Mouse (Mus musculus) cerebellum, adult 2 months (tissue): Measurements from ENCODE around the gene Ino80d.

ENCODE experiments used
- CTCF ChIP-seq: fragments of 200-500 bp; IDR thresholded peaks from 2 replicates; pipeline ENCODE4 v1.5.1; 2011; ENCODE audit warnings: low read depth, mild to moderate bottlenecking, control low read depth, low read length, moderate library complexity, borderline replicate concordance; ENCODE audit not compliant: insufficient read depth
- POLR2A ChIP-seq: fragments of 200-500 bp; IDR thresholded peaks from 2 replicates; pipeline ENCODE4 v1.6.1; 2011; ENCODE audit warnings: low read length, control low read depth, borderline replicate concordance; ENCODE audit not compliant: insufficient read depth

DNA sequence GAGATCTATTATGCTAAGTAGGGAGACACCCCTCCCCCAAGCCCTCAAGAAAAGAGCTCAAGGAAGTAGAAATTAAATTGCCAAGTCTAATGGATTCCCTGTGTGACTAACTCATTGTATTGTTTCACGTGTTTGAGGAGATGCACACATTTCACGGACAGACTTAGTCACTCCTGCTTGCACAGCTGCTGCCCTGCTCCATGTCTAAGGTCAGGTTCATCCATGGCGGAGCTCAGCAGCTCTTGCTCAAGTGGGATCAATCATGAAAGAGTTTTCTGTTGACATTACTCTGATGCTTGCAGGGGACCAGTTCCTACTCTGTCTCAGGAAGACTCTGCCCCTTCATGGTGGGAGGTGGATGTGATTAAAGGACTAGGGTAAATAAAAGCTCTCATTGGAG lies 137.7 kb downstream of the Ino80d start:
- TF ChIP-seq CTCF (no peak), POLR2A (no peak)
